Mouse (Mus musculus) midbrain, embryonic 16.5 days (tissue): ENCODE data around the gene Lsm6. TPM values are rescaled to one million over a fixed set of nuclear protein-coding genes. Genes with fewer than 3 reads are reported as not detected.
A peak's percentile ranks its signal among the peaks of the same experiment; 100 is the strongest.

ENCODE experiments used
- ATAC-seq: fragments of 200-750 bp; cut with Nextera tagmentation; 2 replicates; pipeline ENCODE4 v1.8.0; 2017; ENCODE audit warnings: moderate TSS enrichment
- H3K27ac ChIP-seq: fragments of 300-500 bp; sonication (generic); 2 replicates; pipeline ENCODE4 v1.5.1; 2014; ENCODE audit warnings: mild to moderate bottlenecking, low read length, mixed read lengths
- H3K27me3 ChIP-seq: fragments of 300-500 bp; sonication (generic); 2 replicates; pipeline ENCODE4 v1.6.1; 2014; ENCODE audit warnings: low read depth, low read length, mixed read lengths; ENCODE audit not compliant: control insufficient read depth, insufficient read depth
- H3K36me3 ChIP-seq: fragments of 300-500 bp; sonication (generic); 2 replicates; pipeline ENCODE4 v1.6.1; 2014; ENCODE audit warnings: mild to moderate bottlenecking, low read length, moderate library complexity, mixed read lengths; ENCODE audit not compliant: control insufficient read depth, insufficient read depth
- H3K4me1 ChIP-seq: fragments of 300-500 bp; sonication (generic); 2 replicates; pipeline ENCODE4 v1.6.1; 2014; ENCODE audit warnings: mild to moderate bottlenecking, low read length, mixed read lengths; ENCODE audit not compliant: control insufficient read depth, insufficient read depth
- H3K4me2 ChIP-seq: fragments of 300-500 bp; sonication (generic); 2 replicates; pipeline ENCODE4 v1.6.1; 2014; ENCODE audit warnings: mild to moderate bottlenecking, low read length, mixed read lengths
- H3K4me3 ChIP-seq: fragments of 300-500 bp; sonication (generic); 2 replicates; pipeline ENCODE4 v1.5.1; 2014; ENCODE audit warnings: low read depth, mild to moderate bottlenecking, low read length, moderate library complexity, mixed read lengths
- H3K9ac ChIP-seq: fragments of 300-500 bp; sonication (generic); 2 replicates; pipeline ENCODE4 v1.6.1; 2014; ENCODE audit warnings: low read depth, low read length, mixed read lengths
- H3K9me3 ChIP-seq: fragments of 300-500 bp; sonication (generic); replicated peaks from 2 replicates; pipeline ENCODE4 v1.6.1; 2014; ENCODE audit warnings: mild to moderate bottlenecking, low read length, mixed read lengths; ENCODE audit not compliant: control insufficient read depth, poor library complexity, severe bottlenecking
- WGBS: fragments of 180-500 bp; shearing (Covaris S2); extraction: QIAGEN DNeasy Blood & Tissue Kit; methylation state at CpG from one replicate; pipeline ENCODE4 v1.1.7; 2014; 5-methylcytosine and 5-hydroxymethylcytosine counted together
- polyA plus RNA-seq: library from polyadenylated mRNA; unstranded; fragments of >200 nt; fragmentation: Nextera tagmentation; extraction: Ambion mirVana; gene quantifications from 2 replicates; pipeline ENCODE4 v1.2.1, GENCODE M21; 2015

Lsm6 gene
- 124 and 130 TPM in 2 replicates for polyA plus RNA-seq

DNA sequence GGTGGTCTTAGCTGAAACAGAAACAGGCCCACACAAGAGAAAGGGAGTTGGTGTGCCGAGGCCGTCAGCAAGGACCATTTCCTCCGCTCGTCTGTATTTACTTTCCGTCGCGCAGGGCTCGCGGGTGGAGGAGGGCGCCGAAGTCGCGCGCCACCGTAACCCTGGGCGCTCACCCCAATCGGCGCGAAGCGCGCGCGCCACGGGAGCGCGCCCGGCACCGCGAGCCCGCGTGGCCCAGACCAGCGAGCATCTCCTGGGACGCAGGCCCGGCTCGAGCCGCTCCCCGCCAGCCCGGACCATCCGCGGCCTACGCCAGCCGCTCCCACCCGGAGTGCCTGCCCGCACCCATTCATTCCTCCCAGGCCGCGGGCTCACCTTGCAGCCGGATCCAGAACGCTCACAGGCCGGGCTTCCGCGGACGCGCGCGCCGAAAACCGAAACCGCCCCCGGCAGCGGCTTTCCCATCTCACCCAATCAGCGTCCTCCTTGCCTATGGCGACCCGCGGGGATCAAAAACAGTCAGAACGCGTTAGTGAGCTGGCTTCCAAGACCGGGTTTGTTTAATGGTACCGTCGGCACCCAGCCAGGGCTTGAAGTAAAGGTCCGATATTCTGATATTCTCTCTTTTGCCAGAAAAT, at the start of gene Lsm6:
Gene Lsm6 (minus strand): TSS at position 468 of the 638 bp plus-strand sequence.
- no peaks in the 10 kb centered on the region for H3K9me3 ChIP-seq
- H3K9ac ChIP-seq: peak within 1 kb of the TSS; percentile 94
- no peaks in the 10 kb centered on the region for H3K27me3 ChIP-seq
- H3K4me1 ChIP-seq: peaks cover 8% of the 10 kb centered on the region
- peak within 1 kb of the TSS; percentile 54 for H3K4me2 ChIP-seq
- WGBS: under 1% methylated on average over 65 of the region's 70 CpGs
- H3K27ac ChIP-seq: peak within 1 kb of the TSS; percentile 97
- no peaks in the 10 kb centered on the region for H3K36me3 ChIP-seq
- peak; percentile 95 for ATAC-seq
- H3K4me3 ChIP-seq: peak within 1 kb of the TSS; percentile 88

DNA sequence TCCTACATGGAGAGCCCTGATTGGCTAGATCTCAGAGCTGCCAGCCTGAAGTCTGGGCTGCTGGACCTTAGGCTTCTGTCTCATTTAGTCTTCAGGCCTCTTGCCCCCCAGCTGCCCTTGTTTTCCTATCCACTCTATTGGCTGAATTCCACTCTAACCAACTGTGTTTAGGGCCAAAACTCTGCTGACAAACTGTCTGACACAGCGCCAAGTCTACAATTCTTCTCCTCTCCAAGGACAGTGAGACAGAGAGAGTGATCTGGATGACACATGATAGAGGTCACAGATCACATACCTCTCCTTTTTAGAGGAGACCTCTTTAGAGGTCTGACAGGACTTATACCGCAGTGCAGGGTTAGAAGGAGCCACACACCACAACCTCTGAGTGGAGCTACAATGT, 46.1 kb upstream of the Lsm6 start:
- H3K4me1 ChIP-seq: no peaks in the 10 kb centered on the region
- H3K36me3 ChIP-seq: no peaks in the 10 kb centered on the region
- H3K27me3 ChIP-seq: no peaks in the 10 kb centered on the region
- ATAC-seq: no peak
- H3K27ac ChIP-seq: no peak overlapping the region
- no peaks in the 10 kb centered on the region for H3K9me3 ChIP-seq
- H3K4me3 ChIP-seq: no peak overlapping the region
- 93% methylated on average over 2 of the region's 2 CpGs for WGBS
- H3K9ac ChIP-seq: no peak overlapping the region
- H3K4me2 ChIP-seq: no peak overlapping the region

DNA sequence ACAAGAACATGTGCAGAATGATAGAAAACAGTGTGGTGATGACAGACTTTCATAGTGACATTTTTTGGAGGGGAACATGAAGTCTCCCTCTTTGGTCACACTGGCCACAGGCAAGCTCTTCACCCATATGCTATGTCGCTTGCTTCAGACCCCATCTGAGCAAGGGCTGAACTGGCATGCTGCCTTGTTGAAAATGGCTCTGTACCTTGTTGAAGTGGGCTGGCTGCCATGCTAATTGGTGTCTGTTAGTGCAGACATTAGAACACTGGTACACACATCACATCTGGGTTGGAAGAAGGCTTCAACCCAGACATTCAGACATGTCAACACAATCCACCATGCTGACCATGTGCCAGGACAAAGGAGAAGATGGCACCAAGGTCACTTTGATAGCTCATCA, 42.1 kb upstream of the Lsm6 start:
- Histone ChIP-seq H3K9me3 (no peaks in the 10 kb centered on the region), H3K27ac (no peak overlapping the region), H3K4me3 (no peak overlapping the region), H3K36me3 (no peaks in the 10 kb centered on the region), H3K9ac (no peak overlapping the region), H3K4me2 (no peak overlapping the region), H3K27me3 (no peaks in the 10 kb centered on the region), H3K4me1 (no peaks in the 10 kb centered on the region)
- ATAC-seq: no peak
- 90% methylated on average over 1 of the region's 1 CpGs for WGBS

DNA sequence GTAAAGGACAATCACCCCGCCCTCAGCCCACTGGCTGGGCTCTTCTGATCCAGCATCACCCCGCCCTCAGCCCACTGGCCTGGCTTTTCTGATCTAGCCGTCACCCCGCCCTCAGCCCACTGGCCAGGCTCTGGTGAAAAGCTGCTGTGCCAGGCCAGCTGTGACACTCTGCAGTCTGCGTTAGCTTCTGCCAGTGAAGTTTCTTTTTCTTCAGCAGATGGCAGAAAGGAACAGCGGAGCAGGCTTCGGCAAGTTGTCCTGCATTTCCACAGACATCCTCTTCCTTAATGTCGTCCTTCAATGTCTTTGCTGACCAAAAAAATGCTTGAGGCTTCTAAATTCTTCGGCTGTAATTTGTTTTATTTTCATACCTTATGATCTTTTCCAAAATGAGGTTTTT, 41.1 kb upstream of the Lsm6 start:
- 67% methylated on average over 9 of the region's 9 CpGs for WGBS
- ATAC-seq: no peak

DNA sequence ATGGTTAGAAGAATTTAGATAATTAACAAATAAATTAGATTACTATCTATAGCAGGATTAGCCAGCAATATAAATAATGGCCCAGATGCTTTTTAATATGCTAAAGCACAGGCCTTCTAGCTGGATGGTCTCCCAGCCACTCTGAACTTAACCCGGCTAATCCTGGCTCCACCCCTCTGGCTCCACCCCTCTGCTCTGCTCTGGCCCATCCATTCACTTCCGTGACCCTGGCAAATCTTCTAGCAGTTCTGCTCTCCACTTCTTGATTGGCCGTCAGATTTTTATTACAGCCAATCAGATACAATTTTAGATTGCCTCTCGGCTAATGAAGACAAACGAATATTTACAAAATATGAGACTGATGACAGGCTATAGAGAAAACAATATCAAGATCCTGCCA, 39.8 kb upstream of the Lsm6 start:
- Histone ChIP-seq H3K36me3 (no peaks in the 10 kb centered on the region), H3K4me3 (no peak overlapping the region), H3K27me3 (no peaks in the 10 kb centered on the region), H3K9ac (no peak overlapping the region), H3K4me2 (no peak overlapping the region), H3K9me3 (no peaks in the 10 kb centered on the region), H3K27ac (no peak overlapping the region), H3K4me1 (no peaks in the 10 kb centered on the region)
- WGBS: 52% methylated on average over 5 of the region's 5 CpGs
- no peak for ATAC-seq

More for the DNA sequence above, 41.1 kb upstream of the Lsm6 start:
- H3K4me2 ChIP-seq: no peak overlapping the region
- no peaks in the 10 kb centered on the region for H3K9me3 ChIP-seq
- no peaks in the 10 kb centered on the region for H3K4me1 ChIP-seq
- H3K4me3 ChIP-seq: no peak overlapping the region
- no peak overlapping the region for H3K9ac ChIP-seq
- H3K36me3 ChIP-seq: no peaks in the 10 kb centered on the region
- no peaks in the 10 kb centered on the region for H3K27me3 ChIP-seq
- no peak overlapping the region for H3K27ac ChIP-seq

- no peaks in the 10 kb centered on the region for H3K9me3 ChIP-seq
- H3K4me2 ChIP-seq: no peak overlapping the region
- no peak for ATAC-seq
- no peaks in the 10 kb centered on the region for H3K36me3 ChIP-seq
- WGBS: 91% methylated on average over 7 of the region's 7 CpGs
- no peaks in the 10 kb centered on the region for H3K4me1 ChIP-seq
- no peaks in the 10 kb centered on the region for H3K27me3 ChIP-seq
- no peak overlapping the region for H3K9ac ChIP-seq
- no peak overlapping the region for H3K27ac ChIP-seq
- no peak overlapping the region for H3K4me3 ChIP-seq
Measured at GRCm38 (mm10) chr8:78857421-78857820, 36.5 kb upstream of the Lsm6 start.

DNA sequence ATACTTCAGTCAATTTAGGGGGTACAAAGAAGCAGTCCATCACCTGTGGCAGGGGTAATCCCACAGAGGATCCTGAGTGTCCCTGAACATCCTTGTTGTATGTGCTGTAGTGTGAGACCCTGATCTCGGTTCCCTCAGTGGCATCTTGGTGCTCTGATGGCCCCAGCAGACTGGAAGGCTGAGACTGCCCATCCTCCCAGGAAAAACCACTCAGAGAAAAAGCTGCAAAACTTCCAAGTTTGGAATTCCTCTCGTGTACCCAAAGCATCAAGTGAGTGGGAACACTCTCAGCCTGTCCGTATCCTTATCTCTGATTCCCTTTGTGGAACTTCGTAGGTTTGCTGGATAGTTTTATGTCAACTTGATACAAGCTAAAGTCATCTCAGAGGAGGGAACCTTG, 31.3 kb upstream of the Lsm6 start:
- no peak overlapping the region for H3K4me3 ChIP-seq
- no peaks in the 10 kb centered on the region for H3K4me1 ChIP-seq
- no peaks in the 10 kb centered on the region for H3K9me3 ChIP-seq
- ATAC-seq: no peak
- H3K27me3 ChIP-seq: no peaks in the 10 kb centered on the region
- H3K9ac ChIP-seq: no peak overlapping the region
- WGBS: 84% methylated on average over 4 of the region's 4 CpGs
- H3K4me2 ChIP-seq: no peak overlapping the region
- no peak overlapping the region for H3K27ac ChIP-seq
- H3K36me3 ChIP-seq: no peaks in the 10 kb centered on the region

DNA sequence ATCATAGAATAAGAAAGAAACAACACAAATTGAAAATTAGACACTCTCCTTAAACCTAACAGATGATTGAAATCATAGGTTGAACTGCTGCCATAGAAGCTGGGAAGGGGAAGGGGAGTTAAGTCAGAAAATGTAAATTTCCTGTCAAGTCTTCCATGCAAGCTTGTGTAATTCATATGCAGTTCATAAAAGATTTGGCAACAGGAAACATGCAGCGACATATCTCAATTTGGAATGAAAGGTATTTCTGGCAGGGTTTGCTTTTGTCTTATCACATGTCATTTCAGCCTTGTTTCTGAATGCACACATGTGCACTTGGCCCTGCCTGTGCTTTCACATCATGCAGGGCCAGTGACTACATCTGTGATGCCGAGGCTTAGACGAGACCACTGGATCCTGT, 26.3 kb upstream of the Lsm6 start:
- WGBS: 92% methylated on average over 3 of the region's 3 CpGs
- Histone ChIP-seq H3K27ac (no peak overlapping the region), H3K27me3 (no peaks in the 10 kb centered on the region), H3K36me3 (no peaks in the 10 kb centered on the region), H3K4me3 (no peak overlapping the region), H3K9me3 (no peaks in the 10 kb centered on the region), H3K4me1 (no peaks in the 10 kb centered on the region), H3K4me2 (no peak overlapping the region), H3K9ac (no peak overlapping the region)
- no peak for ATAC-seq

- H3K36me3 ChIP-seq: no peaks in the 10 kb centered on the region
- ATAC-seq: no peak
- no peak overlapping the region for H3K4me3 ChIP-seq
- no peak overlapping the region for H3K4me2 ChIP-seq
- H3K9me3 ChIP-seq: no peaks in the 10 kb centered on the region
- WGBS: 90% methylated on average over 5 of the region's 5 CpGs
- H3K27ac ChIP-seq: no peak overlapping the region
- H3K27me3 ChIP-seq: no peaks in the 10 kb centered on the region
- no peak overlapping the region for H3K9ac ChIP-seq
- H3K4me1 ChIP-seq: no peaks in the 10 kb centered on the region
Measured at GRCm38 (mm10) chr8:78844559-78844958, 23.6 kb upstream of the Lsm6 start.
